Mouse (Mus musculus): ENCODE measurements around the gene Lep.

DNA sequence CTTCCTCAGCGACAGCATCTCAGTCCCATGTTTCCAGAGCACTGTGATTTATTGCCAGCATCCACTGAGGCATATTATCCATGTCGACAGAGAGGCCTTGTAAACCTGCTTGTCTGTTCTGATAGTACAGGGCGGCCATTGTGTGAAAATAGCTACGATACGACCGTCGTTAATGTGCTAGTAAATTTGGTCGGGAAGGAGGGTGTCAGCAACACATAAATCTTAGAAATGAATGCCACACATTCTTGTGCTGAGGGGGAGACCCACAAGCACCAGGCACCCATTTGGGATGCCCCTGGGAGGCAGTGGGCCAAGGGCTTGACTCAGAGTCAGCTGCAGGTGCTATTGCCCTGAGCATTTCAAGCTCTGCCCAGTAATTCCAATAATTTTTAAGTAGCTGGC lies 6.4 kb downstream of the Lep start:
- TF ChIP-seq CTCF (IDR thresholded peaks at IDR 0.05; ENCODE audit: low read depth, low read length) (no peak), TAL1 (conservative IDR thresholded peaks at IDR 0.05; ENCODE audit: low read depth, low read length) (no peak), GATA1 (IDR thresholded peaks at IDR 0.05; ENCODE audit: borderline replicate concordance, low read length) (no peak), GATA2 (IDR thresholded peaks at IDR 0.05; ENCODE audit: borderline replicate concordance, low read depth, low read length) (no peak), POLR2AphosphoS5 (IDR thresholded peaks at IDR 0.05; ENCODE audit: insufficient replicate concordance, low read depth, low read length) (no peak)
